Mouse (Mus musculus): ENCODE results near the gene Psip1. TPM values are rescaled to one million over a fixed set of nuclear protein-coding genes. Genes with fewer than 3 reads are reported as not detected.
A peak's percentile ranks its signal among the peaks of the same experiment; 100 is the strongest.

Gene Psip1
- total RNA-seq, 2 experiments from 2014 or later: 18.7 to 22.9 TPM

DNA sequence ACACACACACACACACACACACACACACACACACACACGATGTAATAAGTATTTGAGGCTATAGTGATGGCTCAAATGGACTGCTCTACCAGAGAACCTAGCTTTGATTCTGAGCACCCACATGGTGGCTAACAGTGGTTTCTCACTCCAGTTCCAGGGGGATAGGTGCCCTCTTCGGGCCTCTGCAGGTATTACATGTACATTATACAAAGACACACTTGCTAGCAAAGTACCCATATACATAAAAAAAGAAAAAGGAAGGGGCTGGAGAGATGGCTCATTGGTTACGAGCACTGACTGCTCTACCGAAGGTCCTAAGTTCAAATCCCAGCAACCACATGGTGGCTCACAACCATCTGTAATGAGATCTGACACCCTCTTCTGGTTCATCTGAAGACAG is 57.4 kb downstream of the Psip1 start:
- DNase-seq: no peak
- intact Hi-C loops (cut with DNase I; ENCODE audit: low total_unique reads): no loop called here

DNA sequence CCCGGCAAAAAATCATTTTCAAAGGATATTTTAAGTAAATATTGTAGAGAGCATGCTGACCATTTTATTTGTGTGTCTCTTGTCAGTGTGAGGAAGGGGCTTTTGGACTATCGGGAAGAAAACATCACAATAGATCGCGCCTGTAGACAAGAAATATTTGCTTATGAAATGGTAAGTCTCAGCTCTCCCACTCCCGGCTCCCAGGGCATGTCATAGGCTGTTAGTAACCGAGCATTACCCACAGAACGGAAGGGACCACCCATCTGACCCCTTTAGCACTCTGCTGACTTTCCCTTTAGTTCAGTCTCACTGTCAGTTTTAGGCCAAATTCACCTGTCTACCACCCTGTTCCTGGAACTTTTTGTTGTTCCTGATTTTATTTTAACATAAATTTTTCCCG is 58.6 kb downstream of the Psip1 start:
- no peak for DNase-seq
- intact Hi-C loops (cut with DNase I; ENCODE audit: low total_unique reads): no loop called here

DNA sequence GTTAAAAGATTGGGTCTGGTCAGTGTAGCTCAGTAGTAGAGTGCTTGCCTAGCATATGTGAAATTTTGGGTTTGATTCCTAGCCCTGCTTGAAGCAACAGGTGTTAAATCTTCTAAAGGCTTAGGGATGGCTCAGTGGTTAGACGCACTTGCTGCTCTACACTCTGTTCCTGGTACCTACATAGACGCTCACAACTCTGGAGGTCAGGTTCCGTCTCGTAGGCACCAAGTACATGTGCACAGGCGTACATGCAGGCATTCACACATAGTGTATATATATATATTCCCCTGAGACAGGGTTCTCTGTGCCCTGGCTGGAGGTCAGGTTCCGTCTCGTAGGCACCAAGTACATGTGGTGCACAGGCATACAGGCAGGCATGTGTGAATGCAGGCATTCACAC is 59.1 kb downstream of the Psip1 start:
- DNase-seq: no peak
- intact Hi-C loops (cut with DNase I; ENCODE audit: low total_unique reads): no loop called here

DNA sequence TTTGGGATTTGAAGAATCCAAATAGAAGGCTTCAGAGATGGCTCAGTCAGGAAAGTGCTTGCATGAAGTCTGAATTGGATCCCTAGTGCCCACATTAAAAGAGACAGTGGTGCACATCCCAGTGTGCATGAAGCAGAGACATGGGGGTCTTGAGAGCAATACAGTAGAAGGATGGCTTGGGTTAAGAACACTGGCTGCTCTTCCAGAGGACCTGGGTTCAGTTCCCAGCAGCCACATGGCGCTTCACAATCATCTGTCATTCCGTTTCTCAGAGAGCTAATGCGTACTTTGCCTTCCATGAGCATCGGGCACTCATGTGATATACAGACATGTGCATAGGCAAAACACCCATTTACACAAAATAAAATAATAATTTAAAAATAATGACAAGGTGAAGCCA is 61.1 kb downstream of the Psip1 start:
- intact Hi-C loops (cut with DNase I; ENCODE audit: low total_unique reads): no loop called here
- no peak for DNase-seq

- DNase-seq: peak; percentile 8
- intact Hi-C loops (cut with DNase I; ENCODE audit: low total_unique reads): no loop called here
Observed at GRCm38 (mm10) chr4:83423641-83424040, 62.6 kb downstream of the Psip1 start.

DNA sequence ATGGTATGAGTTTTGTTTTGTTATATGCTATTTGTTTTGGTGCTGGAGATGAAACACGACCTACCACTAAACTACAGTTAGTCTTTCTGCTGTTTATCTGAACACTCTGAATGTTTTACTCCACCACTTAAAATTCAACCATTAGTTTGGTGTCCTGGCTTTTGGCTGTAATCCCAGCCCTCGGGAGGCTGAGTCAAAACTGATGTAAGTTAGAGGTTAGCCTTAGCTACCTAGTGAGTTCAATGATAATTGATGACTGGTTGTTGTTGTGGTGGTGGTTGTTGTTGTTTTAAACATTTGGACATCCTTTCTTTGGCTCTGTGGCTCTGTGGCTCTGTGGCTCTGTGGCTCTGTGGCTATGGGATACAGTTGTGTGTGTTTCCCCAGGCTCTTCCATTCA is 67.5 kb downstream of the Psip1 start:
- no peak for DNase-seq
- intact Hi-C loops (cut with DNase I; ENCODE audit: low total_unique reads): no loop called here

GRCm38 (mm10) chr4:83417820-83418186 is 68.5 kb downstream of the Psip1 start:
- no peak for DNase-seq
- intact Hi-C loops (cut with DNase I; ENCODE audit: low total_unique reads): no loop called here

DNA sequence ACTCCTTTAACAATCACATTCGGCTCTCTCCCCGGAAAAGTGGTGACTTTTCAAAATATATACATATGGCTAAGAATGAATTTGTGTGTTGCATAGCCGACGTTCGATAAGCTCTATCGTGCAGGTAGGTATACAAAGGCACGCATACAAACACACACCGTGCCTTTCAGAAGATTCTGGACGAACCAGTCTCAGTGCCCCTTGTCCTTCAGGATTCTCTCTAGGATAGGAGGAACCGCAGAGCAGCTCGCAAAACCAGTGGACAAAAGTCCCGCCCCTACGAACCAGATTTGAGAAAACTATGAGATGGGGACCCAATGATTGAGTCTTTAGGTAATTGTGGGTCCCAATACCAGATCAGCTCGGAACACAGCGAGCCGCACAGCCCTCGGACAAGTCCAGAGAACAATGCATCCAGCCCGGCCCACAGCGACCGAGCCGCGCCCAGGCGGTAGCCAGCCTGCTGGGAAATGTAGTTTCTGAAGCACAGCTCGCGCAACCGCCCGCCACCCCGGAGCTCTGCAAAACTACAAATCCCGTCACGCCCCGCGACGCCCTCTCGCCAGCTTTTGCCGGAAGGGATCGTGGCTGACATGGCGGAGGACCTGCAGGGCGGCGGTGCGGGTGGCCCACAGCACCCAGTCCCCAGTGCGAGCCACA is 69.0 kb downstream of the Psip1 start, which contains the start of gene Snapc3:
Gene Snapc3, plus strand, starts transcription at position 565 of the 660 bp plus-strand sequence.
- intact Hi-C loops (cut with DNase I; ENCODE audit: low total_unique reads): no loop called here
- DNase-seq: peak; percentile 97

- intact Hi-C loops (cut with DNase I; ENCODE audit: low total_unique reads): loop anchor here (5.0 kb wide), 1 partner anchor 152 kb away; no protein-coding TSS in a partner anchor
Observed at GRCm38 (mm10) chr4:83414241-83414824, 71.9 kb downstream of the Psip1 start.

DNA sequence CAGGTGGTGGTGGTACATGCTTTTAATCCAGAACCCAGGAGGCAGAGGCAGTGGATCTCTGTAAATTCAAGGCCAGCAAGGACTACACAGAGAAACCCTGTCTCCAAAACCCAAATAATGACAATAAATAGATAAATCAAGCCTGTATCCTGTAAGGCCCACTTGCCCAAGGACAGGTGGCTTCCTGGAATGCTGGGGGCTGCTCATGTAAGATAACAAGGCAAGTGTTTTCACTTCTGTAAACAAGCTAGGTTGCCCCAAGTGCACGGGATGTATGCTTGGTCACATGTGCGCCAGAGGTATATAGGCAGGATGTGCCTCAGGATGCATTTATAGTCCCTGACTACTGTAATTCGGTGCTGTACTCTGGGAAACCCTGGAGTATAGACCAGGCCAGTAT is 74.2 kb downstream of the Psip1 start:
- DNase-seq: no peak
- intact Hi-C loops (cut with DNase I; ENCODE audit: low total_unique reads): loop anchor here (5.0 kb wide), 1 partner anchor 150 kb away; no protein-coding TSS in a partner anchor

More at GRCm38 (mm10) chr4:83414241-83414824, 71.9 kb downstream of the Psip1 start:
- no peak for DNase-seq

DNA sequence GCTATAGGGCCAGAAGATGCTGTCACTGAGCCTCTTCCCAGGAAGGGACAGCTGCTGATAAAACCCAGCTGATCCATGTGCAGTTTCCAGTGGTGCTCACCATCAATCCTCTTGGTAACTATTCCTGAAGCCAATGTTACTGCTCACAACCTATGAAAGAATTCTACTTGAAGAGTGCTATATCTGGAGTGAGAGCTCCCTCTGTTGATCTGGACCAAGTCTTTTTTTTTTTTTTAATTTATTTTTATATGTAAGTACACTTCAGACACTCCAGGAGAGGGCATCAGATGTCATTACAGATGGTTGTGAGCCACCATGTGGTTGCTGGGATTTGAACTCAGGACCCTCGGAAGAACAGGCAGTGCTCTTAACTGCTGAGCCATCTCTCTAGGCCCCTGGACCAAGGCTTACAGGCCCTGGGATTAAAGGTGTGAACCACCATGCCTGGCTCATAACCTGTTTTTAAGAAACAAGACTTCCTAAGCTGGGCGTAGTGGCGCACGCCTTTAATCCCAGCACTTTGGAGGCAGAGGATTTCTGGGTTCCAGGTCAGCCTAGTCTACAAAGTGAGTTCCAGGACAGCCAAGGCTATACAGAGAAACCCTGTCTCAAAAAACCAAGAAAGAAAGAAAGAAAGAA is 76.3 kb downstream of the Psip1 start:
- intact Hi-C loops (cut with DNase I; ENCODE audit: low total_unique reads): loop anchor here (5.0 kb wide), 1 partner anchor 148 kb away; no protein-coding TSS in a partner anchor
- DNase-seq: no peak

DNA sequence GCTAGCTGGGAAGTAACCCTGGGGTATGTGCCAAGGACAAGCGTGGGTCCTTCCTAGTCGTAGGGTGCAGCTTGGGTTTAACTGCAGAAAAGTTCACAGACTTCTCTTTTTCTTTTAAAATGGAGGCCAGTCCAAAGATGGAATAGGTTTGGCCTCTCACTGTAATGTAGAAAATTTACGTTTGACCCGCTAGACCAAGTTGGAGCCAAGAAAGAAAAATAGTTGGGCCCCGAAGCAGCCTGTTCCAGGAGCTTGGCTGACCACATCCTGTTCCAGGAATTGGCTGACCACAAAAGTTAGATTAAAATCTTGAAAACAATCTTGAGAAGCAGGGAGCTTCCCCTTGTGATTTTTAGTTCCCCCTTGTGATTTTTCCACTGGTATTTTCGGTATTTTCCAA is 78.6 kb downstream of the Psip1 start:
- intact Hi-C loops (cut with DNase I; ENCODE audit: low total_unique reads): no loop called here
- no peak for DNase-seq

Other genes with a start within 250 kb of the Psip1 start
- gene Ttc39b, start 162.2 kb downstream of the Psip1 start, total RNA-seq (2021): 1 to 10 TPM; 5.7 to 6.2 TPM
- 10 to 100 TPM; 12.8 to 13.3 TPM for gene Snapc3, start 68.7 kb downstream of the Psip1 start, total RNA-seq (2021)
- 1 to 10 TPM in 1 of 2 experiments, under 1 TPM in 1; 0.75 to 1.2 TPM for gene Ccdc171, start 39.1 kb upstream of the Psip1 start, total RNA-seq (2021)

Measured in gastrocnemius, postnatal 14 days (tissue).